33 mouse cellular contexts compared by ENCODE assay signal in genomic region chr12:98075580-98075979, GRCm38 (mm10).
"Had no signal": no experiment of that assay in that cellular context is flagged by ENCODE, and none has a peak within 500 bp of the region (broad histone marks: within the 10 kb centered on the region; RNA-seq: fewer than 3 reads in every experiment).

No protein-coding gene starts in this region.

- H3K4me3 ChIP-seq: heart, embryonic 10.5 days; heart, embryonic 12.5 days; heart, embryonic 13.5 days; heart, embryonic 15.5 days; hindbrain, embryonic 10.5 days; hindbrain, embryonic 12.5 days; hindbrain, embryonic 13.5 days; hindbrain, embryonic 15.5 days; intestine, embryonic 15.5 days; kidney, embryonic 15.5 days; layer of hippocampus, adult 2 months had no signal

- H3K4me1 ChIP-seq: heart, embryonic 10.5 days; heart, embryonic 12.5 days; heart, embryonic 13.5 days; heart, embryonic 15.5 days; hindbrain, embryonic 10.5 days; hindbrain, embryonic 12.5 days; hindbrain, embryonic 13.5 days; hindbrain, embryonic 15.5 days; intestine, embryonic 15.5 days; kidney, embryonic 15.5 days had no signal

- H3K9ac ChIP-seq: heart, embryonic 12.5 days; heart, embryonic 13.5 days; heart, embryonic 15.5 days; hindbrain, embryonic 12.5 days; hindbrain, embryonic 13.5 days; hindbrain, embryonic 14.5 days; hindbrain, embryonic 15.5 days; intestine, embryonic 15.5 days; kidney, embryonic 15.5 days had no signal

- H3K9me3 ChIP-seq: heart, embryonic 10.5 days; heart, embryonic 12.5 days; heart, embryonic 13.5 days; heart, embryonic 15.5 days; hindbrain, embryonic 10.5 days; hindbrain, embryonic 12.5 days; hindbrain, embryonic 13.5 days; hindbrain, embryonic 15.5 days; intestine, embryonic 15.5 days; kidney, embryonic 15.5 days had no signal

- ATAC-seq: hindbrain, embryonic 16.5 days; hindbrain, postnatal 0 days; inflammation-experienced regulatory T-cells, adult 6 months; intestine, embryonic 15.5 days had no signal

- H3K27ac ChIP-seq: heart, embryonic 10.5 days; heart, embryonic 13.5 days; heart, embryonic 15.5 days; hindbrain, embryonic 10.5 days; hindbrain, embryonic 12.5 days; hindbrain, embryonic 13.5 days; hindbrain, embryonic 14.5 days; hindbrain, embryonic 15.5 days; hindbrain, postnatal 0 days; intestine, embryonic 15.5 days; kidney, embryonic 15.5 days; kidney, postnatal 0 days; layer of hippocampus, adult 2 months had no signal

- H3K4me2 ChIP-seq: heart, embryonic 11.5 days; heart, embryonic 12.5 days; heart, embryonic 13.5 days; heart, embryonic 15.5 days; hindbrain, embryonic 12.5 days; hindbrain, embryonic 13.5 days; hindbrain, embryonic 14.5 days; hindbrain, embryonic 15.5 days; intestine, embryonic 15.5 days; kidney, embryonic 15.5 days had no signal

- H3K27me3 ChIP-seq: heart, embryonic 12.5 days; heart, embryonic 13.5 days; heart, embryonic 15.5 days; hindbrain, embryonic 12.5 days; hindbrain, embryonic 13.5 days; hindbrain, embryonic 15.5 days; intestine, embryonic 15.5 days; kidney, embryonic 15.5 days had no signal

- H3K36me3 ChIP-seq: heart, embryonic 10.5 days; heart, embryonic 12.5 days; heart, embryonic 13.5 days; heart, embryonic 15.5 days; hindbrain, embryonic 10.5 days; hindbrain, embryonic 12.5 days; hindbrain, embryonic 13.5 days; hindbrain, embryonic 15.5 days; intestine, embryonic 15.5 days; kidney, embryonic 15.5 days had no signal

- DNase-seq: heart, postnatal 10 days; heart, postnatal 14 days; heart, postnatal 36 days; heart, postnatal 4 days; kidney, adult 11 months; kidney, adult 18-20 months; kidney, adult 2 months; kidney, adult 8-10 months; kidney, adult 9 months; kidney, postnatal 10 days; kidney, postnatal 14 days; kidney, postnatal 25 days; kidney, postnatal 36 days; kidney, postnatal 4 days; layer of hippocampus, adult 9-11 months; layer of hippocampus, postnatal 36 days had no signal
